Mouse (Mus musculus) lung, adult 2 months (tissue): ENCODE data around the gene Sox5.

ENCODE experiments used
- CTCF ChIP-seq: fragments of 200-500 bp; IDR thresholded peaks from 2 replicates; pipeline ENCODE4 v1.5.1; 2011; ENCODE audit warnings: mild to moderate bottlenecking, low read length, control low read depth; ENCODE audit not compliant: insufficient read depth
- POLR2A ChIP-seq: fragments of 200-500 bp; IDR thresholded peaks from 2 replicates; pipeline ENCODE4 v1.6.1; 2011; ENCODE audit warnings: low read depth, mild to moderate bottlenecking, control low read depth, low read length, borderline replicate concordance; ENCODE audit errors: extremely low read depth

GRCm38 (mm10) chr6:144265752-144266151 lies 516.0 kb downstream of the Sox5 start:
- TF ChIP-seq CTCF (no peak), POLR2A (no peak)
